Mouse (Mus musculus) urinary bladder, postnatal 25 days (tissue): ENCODE data around the gene Tmem136.
"Not testable (repeated sequence)": the region's sequence is repeated elsewhere in the genome, so short reads cannot be mapped to it uniquely, and the experiment has no call there.

ENCODE experiments used
- DNase-seq: peaks from one replicate; pipeline ENCODE4 v3.0.0; 2022; ENCODE audit warnings: low spot score

Tmem136 gene

GRCm38 (mm10) chr9:43116134-43116996 lies at the start of gene Tmem136:
Gene Tmem136, minus strand, starts transcription at chr9:43116570.
- DNase-seq = peak; percentile 33

- DNase-seq = no peak
Observed at GRCm38 (mm10) chr9:43155960-43156359, 39.6 kb upstream of the Tmem136 start.

GRCm38 (mm10) chr9:43151779-43152178 lies 35.4 kb upstream of the Tmem136 start:
- DNase-seq = no peak

- no peak for DNase-seq
Observed at GRCm38 (mm10) chr9:43150957-43151356, 34.6 kb upstream of the Tmem136 start.

GRCm38 (mm10) chr9:43150075-43150474 lies 33.7 kb upstream of the Tmem136 start:
- peak; percentile 43 for DNase-seq

GRCm38 (mm10) chr9:43149498-43149897 lies 33.1 kb upstream of the Tmem136 start:
- DNase-seq = no peak

- no peak for DNase-seq
Observed at GRCm38 (mm10) chr9:43145196-43145595, 28.8 kb upstream of the Tmem136 start.

- no peak for DNase-seq
Observed at GRCm38 (mm10) chr9:43144206-43144810, 27.9 kb upstream of the Tmem136 start.

GRCm38 (mm10) chr9:43141839-43142238 lies 25.5 kb upstream of the Tmem136 start:
- DNase-seq = peak; percentile 62

- no peak for DNase-seq
Observed at GRCm38 (mm10) chr9:43133525-43133924, 17.2 kb upstream of the Tmem136 start.

- no peak for DNase-seq
Observed at GRCm38 (mm10) chr9:43132380-43132779, 16.0 kb upstream of the Tmem136 start.

- peak; percentile 44 for DNase-seq
Observed at GRCm38 (mm10) chr9:43131940-43132339, 15.6 kb upstream of the Tmem136 start.

- no peak for DNase-seq
Observed at GRCm38 (mm10) chr9:43130684-43131083, 14.3 kb upstream of the Tmem136 start.

GRCm38 (mm10) chr9:43127101-43127787 lies 10.9 kb upstream of the Tmem136 start:
- DNase-seq = no peak

- DNase-seq = no peak
Observed at GRCm38 (mm10) chr9:43122379-43122778, 6.0 kb upstream of the Tmem136 start.

- not testable (repeated sequence) for DNase-seq
Observed at GRCm38 (mm10) chr9:43121948-43122347, 5.6 kb upstream of the Tmem136 start.

- no peak for DNase-seq
Observed at GRCm38 (mm10) chr9:43116997-43117336, 597 bp upstream of the Tmem136 start.

- DNase-seq = no peak
Observed at GRCm38 (mm10) chr9:43115431-43116133, 788 bp downstream of the Tmem136 start.

GRCm38 (mm10) chr9:43114833-43115232 lies 1.5 kb downstream of the Tmem136 start:
- DNase-seq = no peak

- DNase-seq = no peak
Observed at GRCm38 (mm10) chr9:43110286-43110980, 5.9 kb downstream of the Tmem136 start.

- no peak for DNase-seq
Observed at GRCm38 (mm10) chr9:43109125-43109524, 7.2 kb downstream of the Tmem136 start.

GRCm38 (mm10) chr9:43108721-43109120 lies 7.6 kb downstream of the Tmem136 start:
- no peak for DNase-seq
